Mouse (Mus musculus): ENCODE data around the gene Lhx4.

DNA sequence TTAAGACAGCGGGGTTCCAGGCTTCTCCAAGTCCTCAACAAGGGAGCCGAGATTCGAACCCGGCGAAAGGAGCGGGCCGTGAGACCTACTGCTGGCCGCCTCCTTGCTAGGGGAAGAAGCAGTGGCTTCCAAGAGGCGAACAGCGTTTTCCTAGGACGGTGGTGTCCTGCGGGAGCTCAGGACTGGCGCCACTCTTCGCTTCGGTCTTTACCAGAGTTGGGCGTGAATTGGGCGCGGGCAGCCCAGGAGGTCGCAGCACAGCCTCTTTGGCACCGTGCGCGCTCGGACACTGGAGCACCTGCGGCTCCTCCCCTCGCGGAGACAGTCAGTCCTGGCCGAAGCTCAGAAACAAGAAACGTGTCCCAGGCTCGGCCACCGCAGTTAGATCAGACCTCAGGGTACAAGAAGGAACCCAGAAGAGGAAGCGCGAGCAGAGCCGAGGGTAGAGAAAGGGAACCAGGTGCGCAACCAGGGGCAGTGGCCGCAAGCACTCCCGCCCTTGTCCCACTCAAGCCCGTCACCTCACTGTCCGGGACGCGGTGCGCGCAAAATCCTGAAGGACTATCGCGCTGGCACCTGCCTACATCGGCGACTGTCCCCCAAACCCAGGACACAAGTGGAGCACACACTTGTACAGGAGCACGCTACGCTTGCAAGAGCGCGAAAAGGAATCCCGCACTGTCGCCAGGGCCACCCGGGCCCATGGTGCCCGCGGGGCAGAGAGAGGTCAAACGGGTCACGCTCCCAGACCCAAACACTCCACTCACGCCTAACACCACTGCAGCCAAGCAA is 14.3 kb downstream of the Lhx4 start:
- no peak for TF ChIP-seq CTCF (IDR thresholded peaks at IDR 0.05; ENCODE audit: insufficient read depth, low read depth, low read length)
- no peak for TF ChIP-seq POLR2A (IDR thresholded peaks at IDR 0.05; ENCODE audit: insufficient read depth, low read depth, low read length)

Measured in olfactory bulb, adult 2 months (tissue).